Mouse (Mus musculus) liver, adult 2 months (tissue): ENCODE data around the gene Glp1r.

Experiments used
- CTCF ChIP-seq: fragments of 200-500 bp; IDR thresholded peaks from 2 replicates; pipeline ENCODE4 v1.5.1; 2011; ENCODE audit warnings: low read depth, low read length, control low read depth
- POLR2A ChIP-seq: fragments of 200-500 bp; IDR thresholded peaks from 2 replicates; pipeline ENCODE4 v1.6.1; 2011; ENCODE audit warnings: low read length, control low read depth; ENCODE audit not compliant: insufficient read depth; ENCODE audit errors: extremely low read depth

DNA sequence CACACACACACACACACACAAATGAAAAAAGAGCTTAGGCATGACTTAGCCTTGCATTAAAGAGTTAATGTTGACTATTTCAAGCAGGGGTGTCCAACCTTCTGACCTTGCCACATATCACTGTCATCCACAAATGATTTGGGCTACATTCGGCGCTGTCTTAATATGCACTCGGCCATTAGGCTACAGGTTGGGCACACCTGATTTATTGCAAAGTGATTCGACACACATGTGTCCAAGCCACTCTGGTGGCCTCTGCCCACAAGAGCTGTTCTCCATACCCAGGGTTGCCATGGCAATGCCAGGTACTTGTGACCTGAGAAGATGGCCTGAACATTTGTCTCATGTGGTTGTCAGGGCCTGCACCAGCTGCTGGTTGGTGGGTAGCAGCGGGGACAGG lies 31.2 kb downstream of the Glp1r start:
- TF ChIP-seq CTCF: no peak
- no peak for TF ChIP-seq POLR2A
